Mouse (Mus musculus) CD4-positive, CD25-positive, alpha-beta regulatory T cell, adult 4 months (primary cell): ENCODE data around the gene Tapbpl. TPM values are rescaled to one million over a fixed set of nuclear protein-coding genes. Genes with fewer than 3 reads are reported as not detected.
A peak's percentile ranks its signal among the peaks of the same experiment; 100 is the strongest.

ENCODE experiments used
- ATAC-seq: one replicate; pipeline ENCODE4 v1.8.0; 2017
- polyA plus RNA-seq, 2 experiments: library from polyadenylated mRNA; unstranded; fragments of 100-300 nt; shearing (Covaris generic); gene quantifications; one replicate each; pipeline ENCODE4 v1.2.1; 2017

Tapbpl gene
- polyA plus RNA-seq, 2 experiments from 2014 or later: 88.2 to 156 TPM

DNA sequence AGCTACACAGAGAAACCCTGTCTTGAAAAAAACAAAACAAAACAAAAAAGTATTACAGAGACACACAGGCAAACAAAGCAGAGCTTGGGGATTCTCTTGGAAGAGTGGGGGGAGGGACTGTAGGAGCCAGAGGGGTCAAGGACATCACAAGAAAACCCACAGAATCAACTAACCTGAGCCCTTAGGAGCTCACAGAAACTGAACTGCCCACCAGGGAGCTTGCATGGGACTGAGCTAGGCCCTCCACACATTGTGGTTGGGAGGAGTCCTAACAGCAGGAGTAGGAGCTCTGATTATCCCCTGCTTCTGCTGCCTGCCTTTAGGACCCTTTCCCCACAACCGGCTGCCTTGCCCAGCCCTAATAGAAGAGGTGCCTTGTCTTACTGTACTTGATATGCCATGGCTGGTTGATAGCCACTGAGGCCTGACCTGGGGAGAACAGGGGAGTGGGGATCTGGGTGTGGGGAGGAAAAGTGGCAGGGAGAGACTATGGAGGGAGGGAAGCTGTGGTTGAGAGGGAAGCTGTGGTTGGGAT lies 36.1 kb downstream of the Tapbpl start:
- ATAC-seq: no peak

DNA sequence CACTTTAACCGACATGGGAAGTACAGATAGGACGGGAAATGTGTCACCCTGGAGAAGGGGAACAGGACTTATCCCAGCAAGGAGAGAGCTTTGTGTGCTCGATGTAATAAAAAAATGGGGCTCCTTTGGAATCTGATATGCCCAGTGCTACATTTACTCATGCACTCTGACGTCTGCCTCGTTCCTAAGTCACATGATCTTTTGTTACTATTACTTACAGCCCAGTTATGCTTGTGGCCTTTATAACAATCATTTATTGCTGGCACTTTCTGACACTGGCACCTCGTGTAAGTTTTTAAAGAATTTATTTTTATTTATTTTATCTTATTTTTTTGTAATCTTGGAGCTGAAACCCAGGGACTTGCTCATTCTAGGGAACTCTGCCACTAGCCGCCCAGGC lies 38.3 kb downstream of the Tapbpl start:
- ATAC-seq: no peak

DNA sequence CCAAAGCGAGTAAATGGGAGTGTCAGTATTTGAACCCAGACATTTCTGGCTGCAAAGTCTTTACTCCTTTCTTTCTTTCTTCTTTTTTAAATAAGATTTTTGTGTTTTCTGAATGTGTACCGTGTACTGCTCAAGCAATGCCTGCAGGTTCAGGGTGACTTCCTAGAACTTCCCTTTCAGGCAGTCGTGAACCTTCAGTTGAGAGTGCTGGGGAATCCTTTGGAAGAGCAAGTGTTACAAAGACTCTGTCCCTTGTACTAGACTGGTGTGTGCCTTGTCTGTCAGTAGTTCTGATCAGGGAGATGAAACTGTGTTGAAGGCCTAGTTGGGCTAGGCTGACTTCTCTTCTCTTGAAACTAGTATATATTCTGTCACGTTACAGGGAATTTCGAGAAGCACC lies 38.8 kb downstream of the Tapbpl start:
- no peak for ATAC-seq

DNA sequence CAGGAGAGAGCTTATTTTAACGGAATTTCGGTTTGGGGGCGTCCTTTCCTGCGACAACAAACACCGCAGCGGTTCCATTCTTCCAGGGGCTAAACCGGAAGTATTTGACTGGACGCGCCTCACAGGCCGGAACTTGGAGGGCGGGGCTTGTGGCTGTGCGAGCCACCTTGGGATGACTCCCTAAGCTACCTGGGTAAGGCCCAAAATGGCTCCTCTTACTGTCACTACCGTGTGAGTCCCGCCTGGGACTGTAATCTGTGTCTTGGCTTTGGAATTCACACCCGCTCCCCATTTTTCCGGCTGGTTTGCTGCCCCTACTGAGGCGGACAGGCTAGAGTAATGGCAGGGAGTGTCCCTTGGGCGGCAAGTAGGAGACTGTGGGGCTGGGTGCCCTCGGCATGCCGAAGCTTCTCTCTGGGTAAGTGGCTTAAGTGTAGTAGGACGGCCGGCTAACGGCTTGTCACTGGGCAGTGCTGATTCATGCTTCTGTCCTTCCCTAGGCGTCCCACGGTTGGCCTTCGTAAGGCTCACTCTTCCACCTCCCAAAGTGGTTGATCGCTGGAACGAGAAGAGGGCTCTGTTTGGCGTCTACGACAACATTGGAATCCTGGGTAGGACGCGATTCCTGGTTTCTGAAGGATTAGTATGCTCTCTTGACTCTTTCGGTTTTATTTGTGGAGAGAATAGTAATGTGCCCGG lies 39.5 kb downstream of the Tapbpl start:
- peak; percentile 70 for ATAC-seq

DNA sequence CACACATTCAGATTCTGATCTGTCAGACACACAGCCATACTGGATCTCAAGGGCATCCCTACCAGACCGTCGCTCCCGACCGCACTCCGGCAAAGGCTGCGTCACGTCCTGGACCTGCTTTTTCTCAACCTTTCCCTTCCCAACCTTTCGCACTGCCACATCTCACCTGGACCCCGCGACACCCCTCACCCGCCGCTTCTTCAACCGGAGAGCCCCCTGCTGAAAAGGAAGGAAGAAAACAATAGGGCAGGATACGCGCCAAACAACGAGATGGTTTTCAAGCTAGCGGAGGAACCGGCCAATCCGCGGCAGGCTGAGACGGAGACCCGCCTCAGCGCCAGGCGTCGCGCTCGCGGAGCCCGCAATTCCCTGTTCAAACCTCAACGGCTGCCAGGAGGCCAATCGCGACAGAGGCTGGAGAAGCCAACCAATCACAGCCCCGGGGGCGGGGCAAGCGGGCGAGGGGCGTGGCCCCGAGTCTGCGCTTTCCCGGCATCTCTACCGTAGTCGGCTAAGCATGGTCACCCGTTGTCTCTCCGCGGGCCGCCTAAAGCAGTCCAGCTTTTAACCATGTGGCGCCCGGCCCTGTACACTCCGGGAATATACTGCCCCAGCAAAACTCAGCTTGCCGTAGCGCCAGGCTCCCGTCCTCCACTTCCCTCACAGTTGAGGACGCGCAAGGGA lies 40.2 kb downstream of the Tapbpl start, which contains the start of the genes Ncapd2 and Mrpl51:
TSS of gene Ncapd2 (minus strand) at position 370 of the 684 bp plus-strand sequence.
TSS of gene Mrpl51 (plus strand) at position 470 of the 684 bp plus-strand sequence.
- ATAC-seq: peak; percentile 96

DNA sequence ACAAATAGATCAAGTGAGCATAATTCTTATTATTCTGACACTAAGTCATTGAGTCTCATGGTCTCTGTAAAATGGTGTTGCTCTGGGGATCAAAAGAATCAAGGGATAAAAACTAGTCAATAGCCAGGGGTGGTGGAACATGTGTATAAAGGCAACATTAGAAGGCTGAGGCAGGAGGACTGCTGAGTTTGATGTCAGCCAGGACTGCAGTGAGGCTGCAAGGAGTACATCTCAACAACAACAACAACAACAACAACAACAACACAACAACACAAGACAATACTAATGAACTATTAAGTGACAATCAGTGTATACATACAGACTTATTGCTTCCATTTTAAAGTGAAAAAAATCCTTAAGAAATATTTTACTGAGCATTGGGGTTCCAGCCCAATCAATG lies 40.8 kb downstream of the Tapbpl start:
- ATAC-seq: no peak

DNA sequence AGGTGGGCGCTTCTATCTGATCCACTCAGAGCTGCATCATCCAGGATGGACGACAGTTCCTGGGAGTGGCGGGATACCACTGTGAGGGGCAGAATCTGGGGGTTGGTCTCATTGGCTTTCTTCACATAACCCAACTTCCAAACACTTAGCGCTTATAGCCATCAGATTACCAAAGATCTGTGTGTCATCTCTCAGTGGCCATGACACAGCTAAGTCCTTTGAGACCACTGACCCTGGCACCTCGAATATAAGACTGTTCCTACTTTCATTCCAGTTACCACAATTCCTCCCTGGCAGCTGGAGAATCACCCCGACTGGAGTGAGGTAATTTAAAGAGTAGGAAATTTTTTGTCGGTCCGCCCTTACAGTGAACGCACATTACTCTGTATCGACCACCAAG lies 45.5 kb downstream of the Tapbpl start:
- ATAC-seq: no peak

DNA sequence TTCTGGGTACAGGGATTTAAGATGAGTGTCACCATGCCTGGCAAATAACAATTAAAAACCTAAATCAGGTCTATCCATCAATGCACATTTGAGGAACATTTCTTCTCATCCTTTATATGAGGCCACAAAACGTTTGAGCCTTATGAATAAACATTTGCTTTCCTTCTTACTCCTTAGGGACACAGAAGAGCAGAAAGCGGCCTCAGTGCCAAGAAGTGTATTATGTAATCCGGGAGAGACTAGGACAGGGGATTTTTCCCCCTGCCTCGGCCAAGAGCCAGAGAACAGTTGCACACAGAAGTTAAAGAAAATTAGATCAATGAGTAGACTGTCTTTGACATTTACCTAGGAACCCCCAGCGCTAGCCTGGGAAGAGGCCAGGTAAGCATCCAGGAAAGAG lies 49.5 kb downstream of the Tapbpl start:
- ATAC-seq: no peak

DNA sequence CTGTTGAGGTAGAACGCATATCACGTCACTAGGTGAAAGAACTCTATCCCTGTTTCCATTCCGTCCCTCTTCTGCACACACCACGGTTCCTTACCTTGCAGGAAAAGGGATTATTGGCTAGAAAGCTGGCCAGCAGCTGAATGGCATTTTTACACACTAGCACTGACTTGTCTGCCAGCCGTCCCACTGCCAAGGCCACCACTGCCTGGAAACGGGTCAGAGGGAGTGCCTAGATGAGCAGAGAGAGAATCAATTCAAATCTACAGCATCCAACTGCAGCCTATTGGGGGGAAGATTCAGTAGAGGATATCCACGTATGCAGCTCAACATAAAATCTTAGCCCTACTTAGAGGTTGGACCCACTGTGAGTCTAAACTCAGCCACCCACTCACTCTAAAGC lies 52.1 kb downstream of the Tapbpl start:
- no peak for ATAC-seq

DNA sequence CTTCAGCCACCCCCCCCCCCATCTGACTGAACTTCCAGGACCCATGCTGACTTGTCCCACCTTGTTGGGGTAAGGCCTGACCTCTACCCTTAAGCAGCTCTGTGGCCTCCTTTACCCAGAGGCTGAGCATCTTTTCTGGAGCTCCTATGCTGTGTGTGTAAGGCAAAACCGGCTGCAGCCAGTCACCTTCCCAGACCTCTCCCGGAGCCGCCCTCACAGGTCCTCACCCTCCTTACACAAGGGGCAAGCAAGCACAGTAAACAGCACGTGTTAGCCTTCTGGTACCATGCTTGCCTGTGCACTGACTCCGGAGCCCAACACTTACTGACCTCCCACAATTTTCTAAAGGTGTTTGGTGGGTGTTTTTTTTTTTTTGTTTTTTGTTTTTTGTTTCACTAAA lies 56.2 kb downstream of the Tapbpl start:
- ATAC-seq: no peak

Other genes with a start within 250 kb of the Tapbpl start
- under 1 TPM in 1 of 2 experiments, not detected in 1; 0.15 TPM for gene Pianp, start 235.2 kb downstream of the Tapbpl start, polyA plus RNA-seq
- gene Zfp384, start 222.7 kb downstream of the Tapbpl start, polyA plus RNA-seq: 1 to 10 TPM; 3.9 to 4.4 TPM
- gene Ing4, start 192.1 kb downstream of the Tapbpl start, polyA plus RNA-seq: 10 to 100 TPM; 48.3 to 64.6 TPM
- gene Acrbp, start 182.2 kb downstream of the Tapbpl start, polyA plus RNA-seq: 10 to 100 TPM; 24.6 to 25.9 TPM
- gene Lpar5, start 163.9 kb downstream of the Tapbpl start, polyA plus RNA-seq: 10 to 100 TPM; 12.1 to 19.9 TPM
- gene Chd4, start 135.9 kb downstream of the Tapbpl start, polyA plus RNA-seq: 10 to 100 TPM; 61.4 to 71.9 TPM
- 10 to 100 TPM; 51.5 to 59.7 TPM for gene Nop2, start 100.0 kb downstream of the Tapbpl start, polyA plus RNA-seq
- gene Iffo1, start 86.6 kb downstream of the Tapbpl start, polyA plus RNA-seq: 10 to 100 TPM in 1 of 2 experiments, 1 to 10 TPM in 1; 9.5 to 10.6 TPM
- 100 to 1,000 TPM; 215 to 384 TPM for gene Gapdh, start 65.4 kb downstream of the Tapbpl start, polyA plus RNA-seq
- 10 to 100 TPM; 22.6 to 49.4 TPM for gene Ncapd2, start 40.2 kb downstream of the Tapbpl start, polyA plus RNA-seq
- gene Mrpl51, start 40.1 kb downstream of the Tapbpl start, polyA plus RNA-seq: 10 to 100 TPM; 67.5 to 77.7 TPM
- gene Vamp1, start 16.3 kb downstream of the Tapbpl start, polyA plus RNA-seq: 10 to 100 TPM; 17.0 to 28.4 TPM
- 100 to 1,000 TPM; 638 to 724 TPM for gene Cd27, start 5.2 kb upstream of the Tapbpl start, polyA plus RNA-seq
- gene Tuba3a, start 54.2 kb upstream of the Tapbpl start, polyA plus RNA-seq: 1 to 10 TPM; 1.9 to 2.3 TPM
- under 1 TPM in 1 of 2 experiments, not detected in 1; 0.28 TPM for gene Ltbr, start 82.0 kb upstream of the Tapbpl start, polyA plus RNA-seq
- gene Scnn1a, start 88.8 kb upstream of the Tapbpl start, polyA plus RNA-seq: not detected
- gene Tnfrsf1a, start 117.5 kb upstream of the Tapbpl start, polyA plus RNA-seq: 10 to 100 TPM; 24.9 to 43.5 TPM
- gene Plekhg6, start 148.9 kb upstream of the Tapbpl start, polyA plus RNA-seq: under 1 TPM in 1 of 2 experiments, not detected in 1; 0.12 TPM